Mouse (Mus musculus): ENCODE measurements at regions not wholly inside any gene's neighbourhood (a gene's known extent, or its start where the extent isn't known, plus 50 kb on each side); places are given as distances from the start of the nearest gene placed in this dataset.

DNA sequence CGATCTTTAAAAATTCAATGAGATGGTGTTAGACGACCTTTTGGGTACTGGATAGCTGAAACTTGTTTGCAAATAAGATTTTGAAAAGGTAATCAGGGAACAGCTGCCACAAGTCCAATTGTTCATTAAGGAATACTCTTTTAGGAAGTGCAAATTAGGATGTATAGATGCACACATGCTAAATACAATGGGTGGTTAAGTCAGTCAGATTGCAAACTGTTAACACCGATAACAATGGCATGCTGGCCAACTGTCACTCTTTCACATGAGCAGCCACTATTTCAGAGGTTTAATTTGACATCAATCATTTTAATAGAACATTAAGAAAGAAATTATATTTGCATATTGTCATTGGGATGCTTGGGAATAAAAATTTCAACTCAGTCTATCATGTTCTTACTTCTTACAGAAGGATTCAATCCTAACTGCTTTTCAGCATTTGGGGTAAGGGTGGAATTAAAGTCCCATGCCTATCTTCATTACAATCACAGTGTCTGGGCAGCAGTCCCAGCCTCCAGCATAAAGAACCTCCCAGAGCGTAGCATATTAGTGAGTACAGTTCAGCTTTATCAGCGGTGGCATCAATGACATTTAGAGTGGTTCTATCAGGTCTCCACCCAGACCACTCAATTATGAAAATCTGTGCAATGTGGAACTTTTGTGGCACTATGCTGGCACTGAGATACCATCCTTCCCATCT lies 385.8 kb upstream of the Slc39a10 start:
- TF ChIP-seq POLR2A (IDR thresholded peaks at IDR 0.05; ENCODE audit: control insufficient read depth, low read depth, low read length) (no peak), CTCF (IDR thresholded peaks at IDR 0.05; ENCODE audit: control insufficient read depth, insufficient read depth, insufficient replicate concordance, low read depth, low read length) (no peak)
